Mouse (Mus musculus): ENCODE measurements at regions not wholly inside any gene's neighbourhood (a gene's known extent, or its start where the extent isn't known, plus 50 kb on each side); places are given as distances from the start of the nearest gene placed in this dataset.

DNA sequence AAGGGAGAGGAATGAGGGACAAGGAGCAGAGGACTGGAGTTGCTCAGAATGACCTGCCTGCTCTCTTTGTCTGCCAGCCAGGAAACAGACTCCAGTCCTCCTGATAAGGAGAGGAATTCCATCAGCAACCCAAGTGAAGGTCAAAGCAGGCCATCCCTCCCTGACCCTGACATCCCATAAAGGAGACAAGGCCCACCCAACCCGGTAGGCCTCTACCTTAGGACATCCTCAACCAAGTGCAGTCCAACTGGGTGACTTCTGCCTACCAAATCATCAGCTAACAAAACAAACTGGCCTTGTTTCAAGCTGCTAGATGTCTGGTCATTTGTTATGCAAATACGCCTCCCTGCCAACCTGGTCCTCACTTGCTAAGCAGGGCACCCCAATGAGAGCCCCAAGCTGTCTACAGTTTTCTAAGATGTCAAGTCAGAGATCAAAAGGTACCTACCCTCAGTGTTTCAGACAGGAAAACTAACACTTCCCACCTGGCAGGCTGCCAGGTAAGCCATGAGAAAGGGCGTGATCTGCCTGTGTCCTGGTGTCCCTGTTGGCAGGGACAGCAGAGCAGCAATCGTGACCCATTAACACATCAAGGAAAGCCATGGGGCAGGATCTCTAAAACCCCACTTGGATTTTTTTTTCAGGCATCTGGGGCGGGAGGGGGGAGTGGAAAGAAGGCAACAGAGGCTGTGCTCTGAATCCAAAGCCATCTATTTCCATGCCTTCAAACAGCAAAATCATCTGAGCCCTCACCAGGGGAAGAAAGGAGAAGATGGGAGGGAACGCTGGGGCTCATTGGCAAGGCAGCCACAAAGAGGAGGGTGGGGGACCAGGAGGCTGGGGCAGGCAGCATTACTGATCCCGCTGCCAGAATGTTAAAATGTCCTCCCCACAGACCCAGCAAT lies 227.6 kb upstream of the Cdh5 start:
- no peak for DNase-seq (ENCODE audit: low spot score)

GRCm38 (mm10) chr8:103874506-103874905 lies 226.9 kb upstream of the Cdh5 start:
- DNase-seq (ENCODE audit: low spot score): no peak

DNA sequence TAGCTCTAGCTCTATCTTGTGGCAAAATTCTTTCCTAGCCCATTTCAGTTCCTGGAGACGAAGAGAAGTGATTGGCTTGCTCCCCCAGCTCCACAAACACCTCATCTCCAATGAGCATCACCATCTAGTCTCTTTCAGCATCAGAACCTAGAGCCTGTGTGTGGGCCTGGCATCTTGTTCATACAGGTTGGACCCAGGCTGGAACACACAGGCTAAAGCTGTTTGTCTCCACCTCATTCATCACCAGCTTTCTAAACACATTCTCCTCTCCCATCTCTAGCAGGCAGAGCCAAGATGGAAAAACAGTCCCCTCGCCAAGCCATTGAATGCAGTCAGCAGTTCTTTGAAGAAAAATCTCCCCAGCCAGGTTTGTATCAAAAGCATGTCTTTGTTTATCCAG lies 221.9 kb upstream of the Cdh5 start:
- no peak for DNase-seq (ENCODE audit: low spot score)

GRCm38 (mm10) chr8:103880431-103881145 lies 220.8 kb upstream of the Cdh5 start:
- DNase-seq (ENCODE audit: low spot score): no peak

- DNase-seq (ENCODE audit: low spot score): no peak
Observed at GRCm38 (mm10) chr8:103881146-103881486, 220.3 kb upstream of the Cdh5 start.

DNA sequence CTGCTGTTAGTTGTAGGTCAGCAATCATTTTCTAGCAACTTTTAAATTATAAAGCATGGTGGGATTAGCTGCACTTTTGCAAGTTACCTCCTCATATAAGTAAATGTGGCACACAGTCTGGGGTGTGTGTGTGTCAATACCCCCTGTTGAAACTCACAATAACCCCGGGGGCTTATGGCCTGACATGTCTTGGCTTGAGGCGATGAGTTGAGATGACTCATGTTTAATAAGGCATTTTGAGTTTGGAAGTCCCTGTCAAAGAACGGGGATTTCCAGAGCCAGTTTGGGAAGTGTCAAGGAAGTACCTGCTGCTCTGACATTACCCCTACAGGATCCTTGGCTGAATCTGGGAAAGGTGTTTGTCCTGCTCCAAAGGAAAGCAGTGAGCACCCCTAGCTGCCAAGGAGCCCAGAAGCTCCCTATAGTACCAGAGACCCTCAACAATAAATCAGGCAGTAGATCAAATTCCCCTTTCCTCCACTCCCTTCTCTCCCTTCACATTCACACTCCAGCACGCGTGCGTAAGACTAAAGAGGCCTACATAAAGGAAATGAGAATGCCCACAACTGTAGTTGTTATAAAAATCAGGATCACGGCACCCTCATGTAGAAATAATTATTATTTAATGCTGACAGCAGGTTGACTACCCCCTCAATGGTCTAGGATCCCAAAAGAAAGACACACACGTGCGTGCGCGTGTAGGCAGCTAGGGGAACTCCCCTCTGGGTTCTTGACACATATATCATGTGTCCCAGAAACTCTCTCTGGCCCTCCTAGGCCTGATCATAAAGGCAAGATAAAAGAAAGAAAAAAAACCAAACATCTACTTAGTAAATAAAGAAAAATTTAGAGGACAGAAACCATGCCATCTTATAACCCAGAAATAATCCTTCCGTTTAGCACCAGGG lies 216.3 kb upstream of the Cdh5 start:
- no peak for DNase-seq (ENCODE audit: low spot score)

GRCm38 (mm10) chr8:103894589-103894988 lies 206.8 kb upstream of the Cdh5 start:
- DNase-seq (ENCODE audit: low spot score): no peak

GRCm38 (mm10) chr8:103895132-103895531 lies 206.3 kb upstream of the Cdh5 start:
- no peak for DNase-seq (ENCODE audit: low spot score)

DNA sequence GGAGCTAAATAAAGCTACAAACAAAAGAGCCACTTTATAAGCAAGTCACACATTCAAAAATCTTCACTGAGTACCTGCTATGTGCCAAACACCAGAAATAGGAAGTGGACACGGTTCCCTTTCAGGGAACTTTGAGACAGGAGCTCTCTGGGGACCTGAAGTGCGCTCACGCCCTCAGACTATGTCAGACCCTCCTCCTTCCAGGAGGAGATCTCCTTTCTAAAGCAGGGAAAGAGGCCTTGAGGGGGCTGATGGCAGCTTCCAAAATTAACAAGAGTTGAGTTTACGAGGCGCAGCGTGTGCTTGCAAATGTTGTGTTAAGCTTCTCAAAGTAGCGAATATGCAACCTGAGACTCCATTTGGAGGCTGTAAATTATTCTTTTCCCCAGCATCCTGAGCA lies 204.0 kb upstream of the Cdh5 start:
- no peak for DNase-seq (ENCODE audit: low spot score)

DNA sequence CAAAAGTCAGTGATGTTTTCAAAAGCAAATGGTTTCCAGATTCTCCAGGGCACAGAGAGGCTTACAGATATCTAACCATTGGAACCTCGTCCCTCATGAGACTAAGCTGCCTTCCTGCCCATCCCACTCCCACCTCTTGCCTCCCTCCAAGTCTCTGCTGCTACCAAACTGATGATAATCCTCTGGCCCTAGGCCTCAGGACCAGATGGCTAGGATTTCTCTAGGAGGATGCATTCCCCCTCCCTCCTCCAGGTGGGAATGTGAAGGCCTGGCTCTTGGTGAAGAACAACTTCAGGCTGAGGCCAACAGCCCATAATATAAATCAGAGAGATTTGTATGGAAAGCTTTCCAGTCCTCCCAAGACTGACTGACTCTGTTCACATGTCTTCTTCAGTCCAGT lies 198.9 kb upstream of the Cdh5 start:
- no peak for DNase-seq (ENCODE audit: low spot score)

DNA sequence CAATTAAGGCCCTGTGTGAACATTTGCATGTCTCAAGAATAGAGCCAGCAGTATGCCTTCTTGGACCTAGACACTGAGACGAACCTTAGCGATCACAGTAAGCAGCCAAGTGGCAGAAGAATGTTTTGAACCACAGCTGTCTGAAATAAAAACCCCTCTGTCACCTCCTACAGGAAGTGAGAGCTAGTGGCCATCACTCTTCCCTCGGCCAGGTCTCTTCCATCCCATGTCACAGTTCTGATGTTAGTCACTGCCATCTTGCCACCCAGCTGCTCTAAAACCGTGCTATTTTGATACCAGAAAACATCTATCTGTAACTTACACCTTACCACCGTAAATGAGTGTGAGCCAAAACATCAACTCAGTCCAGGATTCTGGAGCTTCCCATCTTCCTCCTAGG lies 197.8 kb upstream of the Cdh5 start:
- DNase-seq (ENCODE audit: low spot score): no peak

DNA sequence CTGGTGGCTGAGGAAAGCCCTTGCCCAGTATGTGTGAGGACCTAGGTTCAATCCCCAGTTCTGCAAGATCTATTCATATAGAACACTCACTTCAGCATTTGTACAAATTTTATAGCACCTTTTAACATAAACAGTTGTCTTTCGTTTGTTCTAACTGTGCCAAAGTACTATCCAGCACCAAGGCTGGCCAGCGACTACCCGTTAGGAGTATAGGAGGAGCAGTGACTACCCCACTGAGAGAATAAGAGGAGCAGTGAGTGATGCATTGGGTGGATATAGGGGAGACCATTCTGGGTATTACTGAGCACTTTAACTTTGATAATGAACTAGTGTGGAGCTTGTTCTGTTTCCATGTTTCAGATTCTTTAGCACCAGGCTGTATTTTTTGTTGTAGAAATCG lies 193.8 kb upstream of the Cdh5 start:
- no peak for DNase-seq (ENCODE audit: low spot score)

- no peak for DNase-seq (ENCODE audit: low spot score)
Observed at GRCm38 (mm10) chr8:103911287-103912015, 190.0 kb upstream of the Cdh5 start.

GRCm38 (mm10) chr8:103912983-103913926 lies 188.2 kb upstream of the Cdh5 start:
- no peak for DNase-seq (ENCODE audit: low spot score)

- no peak for DNase-seq (ENCODE audit: low spot score)
Observed at GRCm38 (mm10) chr8:103913927-103914640, 187.3 kb upstream of the Cdh5 start.

DNA sequence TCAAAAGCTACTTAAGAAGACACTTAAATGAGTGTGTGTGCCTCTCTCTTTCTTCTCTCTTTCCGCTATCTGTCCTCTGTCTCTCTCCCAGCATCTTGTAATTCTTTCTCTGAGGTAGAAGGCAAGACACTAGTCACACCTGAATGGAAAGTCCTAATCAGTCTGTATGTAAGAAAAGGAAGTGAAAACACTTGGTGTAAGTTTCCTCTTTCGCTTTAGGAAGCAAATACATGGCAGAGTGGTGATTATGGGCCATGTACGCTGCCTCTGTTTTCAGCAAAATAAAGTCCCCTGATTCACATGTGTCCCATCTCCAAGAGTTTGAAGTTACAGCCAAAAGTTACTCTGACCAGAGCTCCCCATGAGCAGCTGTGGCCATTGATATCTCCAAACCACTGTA lies 182.1 kb upstream of the Cdh5 start:
- DNase-seq (ENCODE audit: low spot score): no peak

DNA sequence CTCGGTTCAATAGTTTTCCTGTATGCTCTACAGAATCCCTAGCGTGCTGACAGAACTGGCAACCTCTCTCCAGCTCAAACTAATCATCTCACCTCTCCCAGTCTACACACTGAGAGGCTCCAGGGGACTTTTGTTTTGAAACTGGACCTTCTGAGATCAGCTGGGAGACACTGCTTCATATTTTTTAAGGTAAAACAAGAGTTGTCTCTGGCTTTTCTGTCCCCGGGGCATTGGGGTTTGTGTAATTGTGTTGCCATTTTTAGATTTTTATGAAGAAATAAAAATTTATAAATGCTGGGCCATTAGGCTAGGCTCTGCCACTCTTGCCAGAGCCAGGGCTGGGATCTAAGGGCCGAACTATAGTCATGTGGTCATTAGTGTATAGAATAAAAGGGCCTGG lies 179.8 kb upstream of the Cdh5 start:
- DNase-seq (ENCODE audit: low spot score): no peak

GRCm38 (mm10) chr8:103922746-103923145 lies 178.7 kb upstream of the Cdh5 start:
- DNase-seq (ENCODE audit: low spot score): no peak

- DNase-seq (ENCODE audit: low spot score): no peak
Observed at GRCm38 (mm10) chr8:103932681-103933080, 168.7 kb upstream of the Cdh5 start.

Data from thymus, postnatal 0 days (tissue).